Mouse (Mus musculus) heart, adult 18-20 months (tissue): Measurements from ENCODE around the gene L3mbtl3. TPM values are rescaled to one million over a fixed set of nuclear protein-coding genes. Genes with fewer than 3 reads are reported as not detected.

Experiments used
- DNase-seq, 2 experiments: peaks; one replicate each; pipeline ENCODE4 v3.0.0; 2021 to 2022; ENCODE audit warnings: mixed read lengths in 1 of 2
- total RNA-seq, 2 experiments: library from RNA; stranded (reverse); gene quantifications; 2 replicates each; pipeline ENCODE4 v1.2.3; 2021

The L3mbtl3 gene
- total RNA-seq, 2 experiments from 2014 or later = 6.6 to 8.5 TPM

DNA sequence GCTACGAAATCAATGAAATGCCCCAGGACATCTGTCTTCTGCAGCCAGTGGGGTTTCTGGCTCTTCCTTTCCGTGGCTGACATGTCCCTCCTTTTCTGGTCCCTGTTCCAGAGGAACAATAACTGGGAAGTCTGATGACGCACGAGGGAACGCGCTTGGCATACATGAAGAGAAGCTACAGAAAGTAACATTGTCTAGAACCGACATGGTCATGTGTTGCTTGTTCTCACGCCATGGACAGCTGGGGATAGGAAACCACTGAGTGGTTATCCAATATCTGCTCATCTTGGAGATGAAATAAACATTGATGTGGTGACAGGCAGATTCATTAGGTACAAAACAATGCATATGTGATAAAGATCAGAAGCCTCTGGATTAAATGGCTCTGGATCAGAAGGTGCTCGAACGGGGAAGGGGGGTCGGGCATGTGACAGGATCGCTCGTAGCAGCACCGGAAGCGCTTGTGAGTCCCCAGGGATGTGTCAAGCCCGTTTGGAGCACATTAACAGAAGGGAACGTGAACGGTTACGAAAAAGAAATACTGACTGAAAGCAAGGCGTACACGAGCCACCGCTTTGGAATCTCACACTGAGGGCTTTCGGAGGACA lies 37.8 kb downstream of the L3mbtl3 start:
- DNase-seq = peak in 1 of 2 experiments; percentile 7

DNA sequence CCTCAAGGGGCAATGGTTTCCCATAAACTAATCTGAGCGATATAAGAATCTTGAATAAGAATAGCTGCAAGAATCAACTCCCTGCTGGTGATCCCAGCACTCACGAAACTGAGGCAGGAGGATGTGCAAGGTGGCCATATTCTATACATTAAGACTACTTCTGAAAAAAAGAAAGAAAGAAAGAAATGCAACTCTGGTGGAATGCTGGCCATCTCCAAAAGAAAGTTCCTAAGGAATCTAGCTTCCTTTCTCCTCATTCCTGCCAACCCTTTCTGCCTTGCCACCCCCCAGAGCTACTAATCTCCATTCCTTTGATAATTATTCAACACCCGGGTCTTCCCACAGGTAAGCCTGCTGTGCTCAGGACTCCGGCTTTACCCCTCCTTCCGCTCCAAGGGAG lies 41.8 kb downstream of the L3mbtl3 start:
- no peak for DNase-seq

- no peak for DNase-seq
Observed at GRCm38 (mm10) chr10:26332781-26333180, 43.0 kb downstream of the L3mbtl3 start.

DNA sequence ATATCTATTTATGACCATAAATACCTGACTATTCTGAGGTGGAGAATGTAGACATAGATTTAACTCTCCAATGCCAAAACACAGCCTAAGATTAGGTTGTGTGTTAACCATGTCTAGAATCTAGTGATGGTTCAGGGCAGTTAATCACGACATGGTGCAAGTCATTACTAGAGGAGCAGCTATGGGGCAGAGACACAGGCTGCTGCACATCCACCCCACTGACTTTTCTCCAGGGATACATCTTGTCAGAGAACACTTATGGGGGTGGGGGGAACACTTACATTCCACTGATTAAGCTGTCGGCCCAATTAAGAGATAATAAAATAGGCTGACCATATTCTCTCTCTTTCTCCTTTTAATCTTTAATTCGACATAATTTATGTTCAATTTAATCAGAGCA lies 46.9 kb downstream of the L3mbtl3 start:
- no peak for DNase-seq

DNA sequence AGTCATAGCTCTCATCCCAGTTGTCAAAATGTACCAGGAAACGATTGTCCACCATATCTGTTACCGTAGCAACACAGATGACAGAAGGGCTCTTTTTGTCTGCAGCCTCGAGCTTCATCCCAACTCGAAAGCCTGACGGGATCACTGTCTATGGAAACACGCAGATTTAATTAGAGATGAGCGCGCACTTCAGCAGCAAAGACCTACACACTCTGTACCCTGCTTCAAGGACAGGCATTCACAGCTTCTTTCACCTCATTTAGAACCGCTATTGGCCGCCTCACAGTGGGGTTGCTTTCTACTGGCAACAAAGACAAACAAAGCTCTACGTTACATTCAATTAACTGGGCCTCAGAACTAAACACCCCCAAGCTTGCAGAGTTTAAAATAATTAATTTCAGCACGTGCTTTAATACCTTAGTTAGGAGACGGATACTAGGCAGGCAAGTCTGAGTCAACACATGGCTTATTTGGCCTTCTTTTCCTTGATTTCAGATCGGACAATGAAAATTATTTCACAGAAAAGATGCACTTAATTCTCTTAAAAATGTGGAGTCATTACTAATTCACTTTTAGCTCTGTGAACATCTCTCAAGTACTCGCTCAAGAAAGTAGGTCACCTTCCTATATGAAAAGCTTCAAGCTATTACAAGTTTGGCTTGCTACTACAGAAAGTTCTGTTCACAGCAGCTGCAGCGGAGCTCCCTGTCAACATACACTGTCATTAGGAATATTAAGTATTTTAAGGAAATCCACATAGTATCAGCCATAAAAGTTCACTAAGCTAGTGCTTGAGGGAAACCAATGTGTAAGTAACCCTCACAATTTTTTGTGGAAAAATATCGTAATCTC lies 47.9 kb downstream of the L3mbtl3 start:
- no peak for DNase-seq

- DNase-seq = no peak
Observed at GRCm38 (mm10) chr10:26327291-26327690, 48.5 kb downstream of the L3mbtl3 start.

DNA sequence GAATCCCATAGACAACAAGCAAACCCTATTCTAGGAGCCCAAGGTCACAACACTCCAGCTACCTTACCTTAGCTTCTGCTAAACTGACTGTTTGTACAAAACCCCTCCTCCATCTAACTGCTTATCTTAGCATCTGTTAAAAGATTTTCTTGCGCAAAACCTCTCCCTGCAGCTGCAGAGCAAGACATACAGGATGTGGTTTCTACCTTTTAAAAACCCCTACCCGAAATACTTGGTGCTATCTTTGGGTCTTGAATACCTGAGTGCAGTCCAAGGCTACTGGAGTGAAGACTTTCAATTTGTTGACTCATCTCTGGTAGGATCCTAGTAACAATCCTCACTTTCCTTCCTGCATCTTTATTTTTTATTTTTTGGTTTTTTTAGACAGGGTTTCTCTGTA lies 50.5 kb downstream of the L3mbtl3 start:
- peak in 1 of 2 experiments; percentile 2 for DNase-seq

GRCm38 (mm10) chr10:26322344-26323051 lies 53.3 kb downstream of the L3mbtl3 start:
- DNase-seq = no peak

GRCm38 (mm10) chr10:26320679-26321078 lies 55.1 kb downstream of the L3mbtl3 start:
- no peak for DNase-seq

DNA sequence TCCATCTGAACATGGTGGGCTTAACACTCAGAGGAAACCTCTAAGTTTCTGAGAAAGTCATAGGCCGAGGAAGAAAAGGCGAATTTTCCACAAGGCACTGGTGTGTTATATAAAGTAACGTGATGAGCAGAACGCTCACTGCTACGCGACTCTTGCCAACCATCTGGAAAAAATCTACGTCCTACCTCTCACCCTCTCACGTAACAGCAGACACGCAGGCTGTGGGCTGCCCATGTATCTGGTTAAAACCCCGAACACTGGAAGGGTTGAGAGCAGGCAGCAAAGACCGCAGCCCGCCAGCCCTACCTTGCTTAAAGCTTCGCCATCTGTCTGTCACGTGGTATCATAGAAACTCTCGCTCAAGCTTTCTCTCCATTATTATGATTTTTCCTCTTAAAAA lies 61.4 kb downstream of the L3mbtl3 start:
- DNase-seq = no peak

- DNase-seq = no peak
Observed at GRCm38 (mm10) chr10:26303485-26303884, 72.3 kb downstream of the L3mbtl3 start.

DNA sequence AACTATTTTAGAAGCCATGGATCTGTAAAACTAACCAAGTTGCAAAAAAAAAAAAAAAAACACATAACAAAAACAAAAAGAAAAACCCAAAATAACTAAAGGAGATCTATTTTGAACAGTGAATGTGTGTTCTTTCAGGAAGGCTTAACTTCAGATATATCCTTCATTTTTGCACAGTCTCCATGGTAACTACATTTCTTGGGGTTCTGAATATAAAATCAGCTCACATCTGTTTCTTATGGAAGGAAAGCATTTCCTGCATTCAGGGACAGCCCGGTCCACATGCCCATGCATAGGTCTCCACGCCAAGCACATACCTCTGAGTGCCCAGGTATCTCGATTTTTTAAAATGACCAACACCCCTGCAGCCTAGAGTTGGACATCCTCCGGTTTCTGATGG lies 73.4 kb downstream of the L3mbtl3 start:
- no peak for DNase-seq

DNA sequence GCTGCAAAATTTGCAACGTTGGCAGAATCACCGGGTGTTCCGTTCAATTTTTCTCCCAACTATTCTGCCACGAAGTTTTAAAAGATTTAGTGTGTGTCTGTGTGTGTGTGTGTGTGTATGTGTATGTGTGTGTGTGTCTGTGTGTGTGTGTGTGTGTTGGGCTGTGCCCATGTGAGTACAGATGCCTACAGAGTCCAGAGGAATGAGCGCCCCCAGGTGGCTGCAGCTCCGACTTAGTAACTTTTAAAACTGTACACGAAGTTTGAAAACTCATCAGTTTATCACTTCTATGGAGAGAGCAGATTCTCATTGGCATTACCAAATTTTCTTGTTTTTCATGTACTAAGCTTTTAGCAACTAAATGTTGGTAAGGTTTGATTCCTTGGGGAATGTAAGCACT lies 78.1 kb downstream of the L3mbtl3 start:
- no peak for DNase-seq

- DNase-seq = no peak
Observed at GRCm38 (mm10) chr10:26297200-26297599, 78.6 kb downstream of the L3mbtl3 start.

DNA sequence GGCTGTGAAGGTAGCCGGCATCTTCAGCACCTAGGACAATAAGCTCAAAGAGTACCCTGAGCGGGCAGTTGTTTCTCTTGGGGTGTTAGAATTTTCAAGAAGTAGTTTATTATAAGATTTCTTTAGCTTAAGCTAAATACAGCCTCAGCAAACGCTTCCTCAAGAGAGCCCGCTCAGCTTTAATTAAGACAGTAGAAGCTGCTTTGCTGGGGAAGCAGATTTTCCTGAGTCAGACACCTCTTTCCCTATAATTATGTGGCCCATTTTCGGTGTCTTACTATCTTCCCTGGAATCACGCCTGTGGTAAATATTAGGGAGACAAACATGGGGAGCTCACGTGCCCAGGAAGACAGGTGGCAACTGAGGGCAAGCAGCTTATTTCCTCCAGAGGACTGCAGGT lies 88.6 kb downstream of the L3mbtl3 start:
- DNase-seq = no peak

DNA sequence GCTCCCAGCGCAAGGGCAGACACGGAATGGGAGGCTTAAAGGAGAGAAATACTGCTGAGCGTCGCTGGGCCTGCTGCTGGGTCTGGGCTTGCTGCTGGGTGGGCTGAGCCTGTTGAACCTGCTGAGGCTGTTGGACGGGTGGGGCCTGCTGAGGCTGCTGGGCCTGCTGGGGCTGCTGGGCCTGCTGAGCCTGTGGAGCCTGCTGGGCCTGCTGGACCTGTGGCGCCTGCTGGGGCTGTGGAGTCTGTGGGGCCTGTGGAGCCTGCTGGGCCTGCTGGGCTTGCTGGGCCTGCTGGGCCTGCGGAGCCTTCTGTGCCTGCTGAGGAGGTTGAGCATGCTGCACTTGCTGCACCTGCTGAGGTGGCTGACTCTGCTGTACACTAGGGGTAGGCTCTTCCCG lies 95.8 kb downstream of the L3mbtl3 start:
- no peak for DNase-seq

GRCm38 (mm10) chr10:26275414-26275813 lies 100.4 kb downstream of the L3mbtl3 start:
- DNase-seq = no peak

DNA sequence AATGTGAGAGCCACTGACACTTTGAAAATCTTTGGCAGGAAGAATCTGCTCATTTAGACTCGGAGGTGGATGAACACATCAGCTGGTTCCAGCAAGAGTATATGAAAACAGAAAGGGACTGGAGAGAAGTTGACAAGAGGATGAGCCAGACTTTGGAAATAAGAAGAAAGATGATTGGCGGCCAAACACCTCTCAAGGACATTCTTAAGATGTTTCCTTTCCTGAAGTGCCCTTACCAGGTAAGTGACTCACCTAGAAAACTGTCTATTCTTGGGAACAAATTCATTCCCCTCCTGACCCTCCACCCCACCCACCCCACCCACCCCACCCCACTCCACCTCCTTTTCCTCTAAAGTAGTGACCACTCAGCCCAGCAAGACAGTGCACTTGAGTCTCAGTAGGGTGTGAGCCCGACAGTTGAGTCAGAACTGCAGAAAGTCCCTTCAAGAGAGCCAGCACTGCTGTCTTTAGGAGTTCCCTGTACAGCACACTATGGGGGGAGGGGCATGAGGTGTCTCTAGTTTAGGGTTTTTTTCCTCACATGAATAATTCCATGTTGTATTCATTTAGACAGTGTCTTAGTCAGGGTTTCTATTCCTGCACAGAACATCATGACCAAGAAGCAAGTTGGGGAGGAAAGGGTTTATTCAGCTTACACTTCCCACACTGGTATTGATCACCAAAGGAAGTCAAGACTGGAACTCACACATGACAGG lies 111.9 kb downstream of the L3mbtl3 start:
- no peak for DNase-seq

DNA sequence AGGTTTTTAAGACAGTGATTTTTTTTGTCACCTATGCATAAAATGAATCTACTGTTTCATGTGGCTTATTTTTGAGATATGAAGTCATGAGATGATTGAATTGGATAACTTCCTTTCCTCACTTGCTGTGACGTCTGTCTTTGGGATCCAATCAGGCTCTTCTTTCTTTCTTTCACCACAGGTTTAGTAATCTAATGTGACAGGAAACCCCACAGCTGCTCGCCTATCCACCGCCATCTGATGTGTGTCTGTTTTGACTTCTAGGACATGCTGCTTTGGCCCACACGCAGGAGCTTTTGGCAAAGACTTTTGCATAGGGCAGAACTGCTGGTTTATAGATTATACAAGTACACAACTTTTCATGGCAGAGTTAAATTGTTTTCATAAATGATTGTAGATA lies 115.9 kb downstream of the L3mbtl3 start:
- no peak for DNase-seq

DNA sequence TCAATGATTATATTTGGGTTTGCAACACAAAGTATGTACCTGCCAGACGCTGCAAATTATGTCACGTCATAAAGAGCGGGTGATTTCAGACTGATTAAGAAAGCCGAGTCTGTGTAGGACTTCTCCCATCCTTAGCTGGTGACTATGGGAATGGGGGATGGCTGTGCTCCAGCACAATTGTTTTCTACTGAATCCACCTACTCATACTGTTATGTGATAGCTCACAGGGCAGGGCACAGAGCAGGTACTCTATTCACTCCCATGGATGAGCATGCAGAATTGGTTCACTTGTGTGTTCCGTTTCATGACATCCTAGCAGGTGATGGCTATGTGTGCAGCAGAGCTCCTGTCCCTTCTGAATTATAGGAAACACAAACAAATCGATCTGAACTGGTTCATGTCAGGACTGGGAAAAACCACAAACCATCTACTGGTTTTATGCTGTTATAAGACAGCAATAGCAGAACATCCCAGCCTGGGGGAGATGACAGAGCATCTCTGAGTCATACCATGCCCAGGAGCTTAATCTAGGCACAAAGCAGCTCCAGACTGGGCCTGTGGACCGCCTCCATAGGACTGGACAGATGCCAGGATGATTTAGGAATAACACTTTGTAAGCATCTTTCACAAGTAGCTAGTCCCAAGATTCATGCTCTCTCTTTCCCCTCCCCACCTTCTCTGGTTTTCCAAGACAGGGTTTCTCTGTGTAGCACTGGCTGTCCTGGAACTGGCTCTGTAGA lies 126.2 kb downstream of the L3mbtl3 start:
- DNase-seq = no peak

DNA sequence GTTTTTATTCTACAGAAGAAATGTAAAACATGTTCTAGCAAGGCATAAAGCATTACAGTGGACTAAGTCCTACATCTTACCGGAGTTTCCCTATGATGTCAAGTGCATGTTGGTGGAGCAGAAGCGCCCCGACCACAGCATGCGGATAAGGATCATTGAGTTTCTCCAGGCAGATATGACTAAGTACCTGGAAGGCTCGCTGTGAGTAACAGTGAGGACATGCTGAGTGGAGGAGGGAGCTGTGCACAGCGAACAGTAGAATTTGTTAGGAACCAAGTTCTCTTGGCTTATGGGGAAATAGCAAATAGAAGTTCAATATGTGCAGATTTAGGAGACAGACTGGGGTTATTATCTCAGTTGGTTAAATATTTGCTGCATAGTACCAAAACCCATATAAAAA lies 131.3 kb downstream of the L3mbtl3 start:
- no peak for DNase-seq

- no peak for DNase-seq
Observed at GRCm38 (mm10) chr10:26243203-26243602, 132.6 kb downstream of the L3mbtl3 start.
